Mouse (Mus musculus): ENCODE measurements at regions not wholly inside any gene's neighbourhood (a gene's known extent, or its start where the extent isn't known, plus 50 kb on each side); places are given as distances from the start of the nearest gene placed in this dataset.

DNA sequence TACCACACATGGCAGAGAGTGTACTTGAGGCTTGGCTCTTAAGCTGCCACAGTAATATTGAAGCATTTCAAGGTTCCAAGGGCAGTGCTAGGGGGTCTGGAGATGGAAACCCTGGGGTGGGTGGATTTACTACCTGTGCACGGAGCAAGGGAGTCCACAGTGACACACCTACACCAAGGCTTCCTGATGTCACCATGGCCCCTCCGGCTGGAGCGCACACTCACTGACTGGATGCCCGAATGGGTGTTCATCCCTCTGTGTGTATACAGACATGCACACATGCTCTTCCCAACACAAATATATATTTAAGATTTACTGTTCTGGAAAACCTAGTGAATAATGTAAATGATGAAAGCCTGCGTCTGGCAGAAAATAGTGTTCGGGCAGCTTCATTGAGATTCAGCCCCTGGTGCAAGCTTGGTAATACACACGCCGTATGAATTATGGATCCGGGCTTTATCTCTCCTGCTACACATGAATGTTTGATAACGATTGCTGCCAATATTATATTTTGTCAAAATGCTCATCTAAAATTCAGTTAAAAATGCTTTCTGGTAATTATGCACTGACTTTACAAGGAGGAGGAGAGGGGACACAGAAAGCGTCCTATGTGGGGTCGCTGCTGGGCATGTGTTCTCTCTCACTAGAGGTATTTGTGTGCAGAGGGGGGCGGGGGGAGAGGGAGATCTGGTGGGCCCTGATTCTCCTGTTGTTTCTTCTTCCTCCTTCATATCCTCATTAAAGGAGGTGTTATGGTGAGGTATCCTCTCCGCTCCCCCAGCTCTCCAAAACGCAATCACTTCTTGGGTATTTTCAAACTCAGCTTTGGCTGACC, 205.8 kb upstream of the Zmiz1 start:
- no peak for TF ChIP-seq CTCF (IDR thresholded peaks at IDR 0.05; ENCODE audit: borderline replicate concordance, insufficient read depth, low read depth, low read length)
- no peak for TF ChIP-seq POLR2A (IDR thresholded peaks at IDR 0.05; ENCODE audit: borderline replicate concordance, insufficient read depth, low read length)

All from cerebellum, adult 2 months (tissue).